Mouse (Mus musculus): ENCODE measurements around the gene Elavl1. TPM values are rescaled to one million over a fixed set of nuclear protein-coding genes. Genes with fewer than 3 reads are reported as not detected.
A peak's percentile ranks its signal among the peaks of the same experiment; 100 is the strongest.

Gene Elavl1
- polyA plus RNA-seq, 1 experiment from 2014 or later, result 354 TPM

DNA sequence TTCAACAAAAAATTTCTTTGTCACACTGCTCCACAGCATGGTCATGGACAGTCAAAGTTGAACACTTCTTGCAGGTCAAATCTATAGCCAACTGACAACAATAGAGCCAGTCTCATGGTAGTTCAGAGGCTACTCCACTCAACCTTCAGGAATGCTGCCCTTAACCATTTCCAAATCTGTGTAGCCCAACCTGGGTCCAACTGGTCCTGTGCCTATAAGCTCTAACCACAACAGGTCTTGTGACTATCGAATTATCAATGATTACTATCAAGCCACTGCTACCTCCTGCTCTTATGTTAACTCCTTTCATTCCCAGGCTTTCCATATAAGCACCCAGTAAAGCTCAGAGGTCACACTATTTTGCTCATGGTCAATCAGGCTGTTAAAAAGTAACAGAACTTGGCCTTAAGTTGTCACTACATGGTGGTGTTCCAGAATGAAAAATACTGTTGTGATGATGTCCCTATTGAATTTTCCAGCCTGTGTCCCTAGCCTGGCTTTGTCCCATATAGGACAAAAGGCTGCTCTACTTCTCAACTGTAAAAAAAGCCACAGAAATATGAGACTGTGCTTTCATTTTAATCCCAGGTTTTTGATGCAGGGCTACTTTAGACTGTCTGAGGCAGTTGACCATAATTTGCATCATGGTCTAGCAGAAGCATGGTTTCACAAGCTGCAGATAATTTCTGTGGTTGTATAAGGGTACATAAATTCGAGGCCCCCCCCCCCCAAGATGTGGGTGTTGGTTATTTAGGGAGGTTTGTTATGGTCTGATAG, 6.2 kb downstream of the Elavl1 start:
- 91% methylated on average over 2 of the region's 2 CpGs for WGBS
- Histone ChIP-seq H3K36me3 (replicated peaks) (peaks cover 74% of the 10 kb centered on the region), H3K4me1 (peaks cover 26% of the 10 kb centered on the region), H3K9me3 (no peaks in the 10 kb centered on the region), H3K27ac (no peak overlapping the region), H3K27me3 (ENCODE audit: poor library complexity, severe bottlenecking) (no peaks in the 10 kb centered on the region), H3K4me3 (no peak overlapping the region)
- DNase-seq (ENCODE audit: extremely low spot score, low spot score), result no peak

GRCm38 (mm10) chr8:4318124-4318523, 7.1 kb downstream of the Elavl1 start:
- H3K27ac ChIP-seq, result no peak overlapping the region
- no peak for DNase-seq (ENCODE audit: extremely low spot score, low spot score)
- no peaks in the 10 kb centered on the region for H3K9me3 ChIP-seq
- H3K4me1 ChIP-seq, result peaks cover 18% of the 10 kb centered on the region
- WGBS, result 92% methylated on average over 5 of the region's 5 CpGs
- no peak overlapping the region for H3K4me3 ChIP-seq
- peaks cover 76% of the 10 kb centered on the region for H3K36me3 ChIP-seq (replicated peaks)
- H3K27me3 ChIP-seq (ENCODE audit: poor library complexity, severe bottlenecking), result no peaks in the 10 kb centered on the region

DNA sequence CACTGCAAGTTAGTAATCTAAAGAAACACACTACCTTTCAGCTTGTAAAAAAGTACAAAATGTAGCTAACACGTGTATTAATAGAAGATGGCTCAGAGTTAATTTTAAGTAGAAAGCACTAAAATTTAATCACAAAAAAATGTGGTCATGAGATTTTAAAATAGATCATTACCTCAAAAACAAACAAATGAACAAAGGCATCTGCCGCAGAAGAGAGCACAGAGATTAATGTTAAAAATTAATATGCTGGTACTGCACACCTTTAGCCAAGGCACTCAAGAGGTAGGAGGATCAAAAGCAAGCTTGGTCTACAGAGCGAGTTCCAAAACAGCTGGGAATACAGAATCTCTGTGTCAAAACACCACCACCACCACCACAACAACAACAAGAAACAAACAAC, 10.4 kb downstream of the Elavl1 start:
- H3K27me3 ChIP-seq (ENCODE audit: poor library complexity, severe bottlenecking), result no peaks in the 10 kb centered on the region
- DNase-seq (ENCODE audit: extremely low spot score, low spot score), result no peak
- WGBS, result 93% methylated on average over 3 of the region's 3 CpGs
- no peak overlapping the region for H3K4me3 ChIP-seq
- peaks cover 72% of the 10 kb centered on the region for H3K36me3 ChIP-seq (replicated peaks)
- no peak overlapping the region for H3K27ac ChIP-seq
- H3K9me3 ChIP-seq, result no peaks in the 10 kb centered on the region
- H3K4me1 ChIP-seq, result no peaks in the 10 kb centered on the region

- Histone ChIP-seq H3K27ac (no peak overlapping the region), H3K36me3 (replicated peaks) (peaks cover 72% of the 10 kb centered on the region), H3K4me1 (no peaks in the 10 kb centered on the region), H3K9me3 (no peaks in the 10 kb centered on the region), H3K27me3 (ENCODE audit: poor library complexity, severe bottlenecking) (no peaks in the 10 kb centered on the region), H3K4me3 (no peak overlapping the region)
- no peak for DNase-seq (ENCODE audit: extremely low spot score, low spot score)
- WGBS, result 83% methylated on average over 3 of the region's 3 CpGs
Measured at GRCm38 (mm10) chr8:4313254-4314124, 11.7 kb downstream of the Elavl1 start.

GRCm38 (mm10) chr8:4312104-4312503, 13.1 kb downstream of the Elavl1 start:
- Histone ChIP-seq H3K27ac (no peak overlapping the region), H3K9me3 (no peaks in the 10 kb centered on the region), H3K4me3 (no peak overlapping the region), H3K4me1 (no peaks in the 10 kb centered on the region), H3K36me3 (replicated peaks) (peaks cover 75% of the 10 kb centered on the region), H3K27me3 (ENCODE audit: poor library complexity, severe bottlenecking) (no peaks in the 10 kb centered on the region)
- DNase-seq (ENCODE audit: extremely low spot score, low spot score), result no peak

DNA sequence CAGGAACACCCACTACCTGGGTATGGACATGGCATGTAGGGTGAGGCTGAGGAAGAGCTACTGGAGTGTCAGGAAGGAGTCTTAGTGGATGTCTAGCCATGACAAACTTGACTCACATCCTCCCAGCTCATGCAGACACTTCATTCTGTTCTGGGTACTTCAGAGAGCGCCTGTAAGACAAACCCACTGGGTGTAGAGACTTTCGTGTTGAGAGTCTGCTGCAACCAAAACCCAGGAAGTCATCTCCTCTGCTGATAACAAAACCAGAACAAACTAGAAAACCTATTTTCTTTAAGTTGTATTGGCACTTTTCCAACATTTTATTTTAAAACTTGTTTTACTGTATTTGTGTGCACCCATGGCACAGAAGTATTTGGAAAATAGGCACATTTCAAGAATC, 19.4 kb downstream of the Elavl1 start:
- Histone ChIP-seq H3K27me3 (ENCODE audit: poor library complexity, severe bottlenecking) (no peaks in the 10 kb centered on the region), H3K36me3 (replicated peaks) (peaks cover 100% of the 10 kb centered on the region), H3K27ac (no peak overlapping the region), H3K9me3 (no peaks in the 10 kb centered on the region), H3K4me1 (no peaks in the 10 kb centered on the region), H3K4me3 (no peak overlapping the region)
- 93% methylated on average over 2 of the region's 2 CpGs for WGBS
- no peak for DNase-seq (ENCODE audit: extremely low spot score, low spot score)

GRCm38 (mm10) chr8:4304124-4304547, 21.1 kb downstream of the Elavl1 start:
- 88% methylated on average over 3 of the region's 3 CpGs for WGBS
- H3K27ac ChIP-seq, result no peak overlapping the region
- no peak for DNase-seq (ENCODE audit: extremely low spot score, low spot score)
- H3K4me1 ChIP-seq, result no peaks in the 10 kb centered on the region
- H3K9me3 ChIP-seq, result no peaks in the 10 kb centered on the region
- peaks cover 100% of the 10 kb centered on the region for H3K36me3 ChIP-seq (replicated peaks)
- H3K27me3 ChIP-seq (ENCODE audit: poor library complexity, severe bottlenecking), result no peaks in the 10 kb centered on the region
- H3K4me3 ChIP-seq, result no peak overlapping the region

DNA sequence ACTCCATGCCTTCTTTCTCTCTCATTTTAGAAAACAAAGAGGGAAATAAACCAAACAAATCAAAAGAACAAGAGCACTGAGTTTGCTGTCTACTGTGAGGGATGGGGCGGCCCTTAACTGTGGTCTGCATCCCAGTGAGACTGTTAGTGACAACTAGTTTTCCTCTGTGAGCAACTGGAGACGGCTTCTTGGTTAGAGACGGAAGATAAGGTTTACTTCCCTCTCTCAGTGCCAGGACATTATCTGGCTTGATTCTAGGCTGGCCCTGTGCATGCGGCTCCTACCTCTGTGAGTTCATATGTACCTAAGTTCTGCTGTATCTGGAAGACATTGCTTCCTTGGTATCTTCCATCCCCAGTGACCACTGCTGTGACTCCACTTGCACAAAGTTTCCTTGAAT, 27.4 kb downstream of the Elavl1 start:
- H3K36me3 ChIP-seq (replicated peaks), result peaks cover 100% of the 10 kb centered on the region
- 98% methylated on average over 4 of the region's 4 CpGs for WGBS
- no peak for DNase-seq (ENCODE audit: extremely low spot score, low spot score)

DNA sequence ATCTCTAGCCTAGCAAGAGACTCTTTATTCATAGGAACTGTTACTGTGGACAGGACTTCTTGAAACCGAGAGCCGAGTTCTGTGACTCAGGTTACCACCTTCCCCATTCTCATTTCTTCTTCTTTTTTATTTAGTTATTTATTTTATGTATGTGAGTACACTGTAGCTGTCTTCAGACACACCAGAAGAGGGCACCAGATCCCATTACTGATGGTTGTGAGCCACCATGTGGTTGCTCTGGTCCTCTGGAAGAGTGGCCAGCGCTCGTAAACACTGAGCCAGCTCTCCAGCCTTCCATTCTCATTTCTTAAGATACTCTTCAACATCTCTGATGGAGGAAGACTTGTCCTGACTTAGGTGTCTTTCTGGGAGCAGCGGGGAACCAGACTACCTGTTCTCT, 32.5 kb downstream of the Elavl1 start:
- DNase-seq (ENCODE audit: extremely low spot score, low spot score), result no peak
- H3K27me3 ChIP-seq (ENCODE audit: poor library complexity, severe bottlenecking), result no peaks in the 10 kb centered on the region
- peaks cover 100% of the 10 kb centered on the region for H3K36me3 ChIP-seq (replicated peaks)
- H3K4me3 ChIP-seq, result no peak overlapping the region
- WGBS, result 92% methylated on average over 5 of the region's 5 CpGs
- no peaks in the 10 kb centered on the region for H3K9me3 ChIP-seq
- no peak overlapping the region for H3K27ac ChIP-seq
- no peaks in the 10 kb centered on the region for H3K4me1 ChIP-seq

More for the DNA sequence above, 27.4 kb downstream of the Elavl1 start:
- Histone ChIP-seq H3K27me3 (ENCODE audit: poor library complexity, severe bottlenecking) (no peaks in the 10 kb centered on the region), H3K27ac (no peak overlapping the region), H3K9me3 (no peaks in the 10 kb centered on the region), H3K4me1 (no peaks in the 10 kb centered on the region), H3K4me3 (no peak overlapping the region)

DNA sequence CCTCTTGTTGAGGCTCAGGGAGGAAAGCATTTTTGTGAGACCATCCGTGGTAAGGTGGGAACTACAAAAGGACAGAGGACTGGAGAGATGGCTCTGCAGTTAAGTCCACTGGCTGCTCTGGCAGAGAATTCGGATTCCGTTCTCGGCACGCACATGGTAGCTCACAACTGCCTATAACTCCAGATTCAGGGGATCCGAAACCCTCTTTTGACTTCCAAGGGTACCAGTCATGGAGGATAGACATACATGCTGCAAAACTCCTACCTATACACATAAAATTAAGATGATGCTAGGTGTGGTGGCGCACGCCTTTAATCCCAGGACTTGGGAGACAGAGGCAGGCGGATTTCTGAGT, 49.1 kb downstream of the Elavl1 start:
- no peak for DNase-seq (ENCODE audit: extremely low spot score, low spot score)
- Histone ChIP-seq H3K27me3 (ENCODE audit: poor library complexity, severe bottlenecking) (no peaks in the 10 kb centered on the region), H3K36me3 (replicated peaks) (peaks cover 32% of the 10 kb centered on the region), H3K4me1 (peaks cover 16% of the 10 kb centered on the region), H3K4me3 (peak overlapping the region; percentile 87), H3K27ac (peak overlapping the region; percentile 93), H3K9me3 (no peaks in the 10 kb centered on the region)
- 34% methylated on average over 9 of the region's 9 CpGs for WGBS

GRCm38 (mm10) chr8:4275275-4276110, 49.7 kb downstream of the Elavl1 start, which contains the start of gene Timm44:
TSS of gene Timm44 (minus strand) at chr8:4275913.
- H3K27ac ChIP-seq, result peak within 1 kb of the TSS; percentile 93
- peak within 1 kb of the TSS; percentile 87 for H3K4me3 ChIP-seq
- peak; percentile 93 for DNase-seq (ENCODE audit: extremely low spot score, low spot score)
- peaks cover 38% of the 10 kb centered on the region for H3K36me3 ChIP-seq (replicated peaks)
- peaks cover 16% of the 10 kb centered on the region for H3K4me1 ChIP-seq
- WGBS, result under 1% methylated on average over 39 of the region's 39 CpGs
- no peaks in the 10 kb centered on the region for H3K27me3 ChIP-seq (ENCODE audit: poor library complexity, severe bottlenecking)
- H3K9me3 ChIP-seq, result no peaks in the 10 kb centered on the region

DNA sequence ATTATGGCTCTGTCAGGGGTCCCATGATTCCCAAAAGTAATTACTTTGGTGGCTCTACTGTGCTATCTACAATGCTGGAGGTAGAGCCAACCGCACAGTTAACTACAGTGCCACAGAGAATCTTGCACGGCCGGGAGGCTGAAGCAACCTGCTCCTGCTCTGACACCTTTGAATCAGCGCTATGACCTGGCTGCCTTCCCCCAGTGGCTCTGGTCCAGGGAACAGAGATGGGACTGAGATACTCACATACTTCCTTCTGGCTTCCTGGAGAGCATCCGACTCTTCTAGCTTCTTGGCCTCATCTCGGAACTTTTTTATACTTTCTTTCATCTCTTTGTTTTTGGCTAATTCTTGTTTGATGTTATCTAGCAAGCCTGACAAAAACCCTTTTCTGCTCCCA, 55.6 kb downstream of the Elavl1 start:
- no peak overlapping the region for H3K27ac ChIP-seq
- H3K27me3 ChIP-seq (ENCODE audit: poor library complexity, severe bottlenecking), result no peaks in the 10 kb centered on the region
- peaks cover 5% of the 10 kb centered on the region for H3K4me1 ChIP-seq
- DNase-seq (ENCODE audit: extremely low spot score, low spot score), result no peak
- 93% methylated on average over 6 of the region's 6 CpGs for WGBS
- H3K9me3 ChIP-seq, result no peaks in the 10 kb centered on the region
- no peak overlapping the region for H3K4me3 ChIP-seq
- peaks cover 97% of the 10 kb centered on the region for H3K36me3 ChIP-seq (replicated peaks)
